Mouse (Mus musculus) cerebellum, adult 11-12 months (tissue): ENCODE data around the gene Olfr66.

ENCODE experiments used
- DNase-seq: peaks from one replicate; pipeline ENCODE4 v3.0.0; 2022

The Olfr66 gene

GRCm38 (mm10) chr7:103886152-103886551 is at the start of gene Olfr66:
Gene Olfr66 (minus strand): TSS chr7:103886252.
- no peak for DNase-seq

GRCm38 (mm10) chr7:103934264-103934663 is 48.2 kb upstream of the Olfr66 start, which contains the start of gene Olfr632:
Gene Olfr632 (plus strand): TSS chr7:103934347.
- DNase-seq, result no peak

GRCm38 (mm10) chr7:103928525-103928924 is 42.5 kb upstream of the Olfr66 start, which contains the start of gene Olfr631:
Gene Olfr631 (plus strand): TSS chr7:103928825.
- DNase-seq, result no peak

GRCm38 (mm10) chr7:103915338-103915737 is 29.3 kb upstream of the Olfr66 start:
- no peak for DNase-seq

- DNase-seq, result no peak
These were observed 27.0 kb upstream of the Olfr66 start for GRCm38 (mm10) chr7:103912969-103913511.

- no peak for DNase-seq
These were observed 24.0 kb upstream of the Olfr66 start for GRCm38 (mm10) chr7:103910047-103910446.

- no peak for DNase-seq
These were observed 17.1 kb upstream of the Olfr66 start, which contains the start of gene Olfr65 for GRCm38 (mm10) chr7:103903187-103903586. Gene Olfr65 (plus strand): TSS chr7:103903487.

GRCm38 (mm10) chr7:103894385-103894784 is 8.3 kb upstream of the Olfr66 start, which contains the start of gene Olfr64:
Gene Olfr64 (minus strand): TSS chr7:103894485.
- no peak for DNase-seq

GRCm38 (mm10) chr7:103877093-103877492 is 9.0 kb downstream of the Olfr66 start:
- DNase-seq, result no peak

- DNase-seq, result no peak
These were observed 11.6 kb downstream of the Olfr66 start for GRCm38 (mm10) chr7:103874451-103874850.

GRCm38 (mm10) chr7:103873064-103873463 is 13.0 kb downstream of the Olfr66 start:
- DNase-seq, result no peak

- DNase-seq, result no peak
These were observed 15.4 kb downstream of the Olfr66 start for GRCm38 (mm10) chr7:103870667-103871066.

- no peak for DNase-seq
These were observed 20.3 kb downstream of the Olfr66 start for GRCm38 (mm10) chr7:103865716-103866115.

GRCm38 (mm10) chr7:103861531-103861930 is 24.5 kb downstream of the Olfr66 start:
- DNase-seq, result no peak

GRCm38 (mm10) chr7:103860855-103861254 is 25.2 kb downstream of the Olfr66 start:
- DNase-seq, result no peak

GRCm38 (mm10) chr7:103859076-103859475 is 27.0 kb downstream of the Olfr66 start:
- no peak for DNase-seq

- DNase-seq, result no peak
These were observed 31.4 kb downstream of the Olfr66 start for GRCm38 (mm10) chr7:103854669-103855068.

GRCm38 (mm10) chr7:103853090-103853489 is 33.0 kb downstream of the Olfr66 start, which contains the start of gene Hbb-y:
Gene Hbb-y (minus strand): TSS chr7:103853216.
- DNase-seq, result no peak

GRCm38 (mm10) chr7:103844525-103845325 is 41.3 kb downstream of the Olfr66 start:
- DNase-seq, result no peak

GRCm38 (mm10) chr7:103843034-103843433 is 43.0 kb downstream of the Olfr66 start, which contains the start of gene Hbb-bh1:
Gene Hbb-bh1 (minus strand): TSS chr7:103843164.
- DNase-seq, result no peak

GRCm38 (mm10) chr7:103840268-103840667 is 45.8 kb downstream of the Olfr66 start, which contains the start of gene Hbb-bh2:
Gene Hbb-bh2 (minus strand): TSS chr7:103840520.
- DNase-seq, result no peak
